Mouse (Mus musculus): Measurements from ENCODE around the gene 2010111I01Rik.
A peak's percentile ranks its signal among the peaks of the same experiment; 100 is the strongest.
"Not testable (repeated sequence)": the region's sequence is repeated elsewhere in the genome, so short reads cannot be mapped to it uniquely, and the experiment has no call there.

The 2010111I01Rik gene

DNA sequence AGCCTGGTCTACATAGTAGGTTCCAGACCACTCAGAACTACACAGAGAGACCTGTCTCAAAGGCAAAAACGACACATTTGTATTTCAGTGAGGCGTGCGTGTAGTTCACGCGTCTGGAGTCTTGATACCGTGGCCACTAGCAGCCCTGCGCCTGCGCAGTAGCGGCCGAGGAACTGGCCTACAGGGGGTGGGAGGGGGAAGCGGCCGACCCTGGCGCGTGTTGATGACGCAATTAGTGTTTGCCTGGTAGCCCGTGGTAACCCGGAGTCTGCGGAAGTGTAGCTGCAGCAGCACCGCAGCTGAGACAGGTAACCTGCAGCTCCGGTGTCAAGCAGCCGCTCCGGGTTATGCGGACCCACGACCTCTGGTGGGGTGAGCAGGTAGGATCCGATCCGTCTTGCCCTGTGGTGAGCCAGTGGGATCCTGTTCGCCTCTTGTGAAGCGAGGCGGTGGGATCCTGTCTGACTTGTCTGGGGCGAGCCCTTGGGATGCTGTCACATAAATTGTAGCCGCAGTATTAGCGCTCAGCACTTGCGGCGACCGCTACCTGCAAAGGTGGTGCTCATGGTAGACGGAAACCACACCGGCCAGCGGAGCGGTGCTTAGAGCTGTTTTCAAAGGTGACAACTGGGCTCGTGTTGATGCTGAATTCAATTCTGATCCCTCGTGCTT lies at the start of gene 2010111I01Rik:
2010111I01Rik (plus strand) TSS at position 254 of the 672 bp plus-strand sequence.
- peak; percentile 93 to 96 for DNase-seq (ENCODE audit: low spot score in 2 of 2)

DNA sequence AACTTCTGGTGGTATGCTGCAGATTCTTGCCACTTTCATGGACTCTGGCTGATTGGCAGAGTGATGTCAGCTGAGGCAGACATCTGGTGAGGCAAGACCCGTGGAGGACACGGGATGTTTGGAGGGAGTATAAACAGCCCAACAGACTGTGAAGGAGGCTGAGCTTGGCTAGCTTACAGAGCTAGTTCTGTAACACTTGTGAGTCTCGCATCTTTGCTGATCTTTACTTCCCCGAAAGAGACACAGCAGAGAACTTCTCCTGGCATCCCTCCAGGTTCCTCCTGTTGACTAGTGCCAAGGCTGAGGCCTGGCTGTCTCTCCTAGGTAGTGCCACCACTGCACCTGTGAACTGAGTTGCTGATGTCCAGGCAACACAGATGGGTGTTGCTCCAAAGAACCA lies 48.0 kb upstream of the 2010111I01Rik start:
- DNase-seq (ENCODE audit: low spot score in 2 of 2) = no peak

DNA sequence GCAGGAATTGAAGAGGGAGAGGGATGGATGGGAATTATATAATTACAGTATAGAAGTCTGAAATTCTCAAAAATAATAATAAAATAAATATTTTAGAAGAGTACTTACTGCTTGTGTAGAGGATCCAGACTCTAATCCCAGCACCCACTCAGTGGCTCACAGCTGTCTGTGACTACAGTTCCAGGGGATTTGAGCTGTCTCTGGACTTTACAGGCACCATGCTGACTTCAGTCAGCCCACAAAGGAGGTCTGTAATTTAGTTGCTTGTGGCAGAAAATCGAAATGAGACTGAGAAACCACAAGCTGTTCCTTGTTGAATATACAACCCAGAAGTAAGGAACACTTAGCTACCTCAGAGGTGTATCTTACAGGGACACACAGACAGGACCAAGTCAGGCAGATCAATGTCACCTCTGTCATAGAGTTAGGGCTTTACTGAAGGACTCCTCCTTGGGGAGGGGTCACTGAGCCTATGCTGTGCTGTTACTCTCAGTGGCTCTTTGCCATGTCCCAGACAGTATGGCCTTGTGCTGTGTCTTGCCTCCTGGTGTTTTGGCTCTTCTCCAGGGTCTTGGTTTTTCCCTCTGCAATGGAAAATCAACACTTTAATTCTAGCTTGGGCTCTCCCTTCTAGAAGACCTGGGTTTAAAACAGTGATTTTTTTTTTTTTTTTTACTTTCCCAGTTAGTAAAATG lies 47.1 kb upstream of the 2010111I01Rik start:
- no peak for DNase-seq (ENCODE audit: low spot score in 2 of 2)

DNA sequence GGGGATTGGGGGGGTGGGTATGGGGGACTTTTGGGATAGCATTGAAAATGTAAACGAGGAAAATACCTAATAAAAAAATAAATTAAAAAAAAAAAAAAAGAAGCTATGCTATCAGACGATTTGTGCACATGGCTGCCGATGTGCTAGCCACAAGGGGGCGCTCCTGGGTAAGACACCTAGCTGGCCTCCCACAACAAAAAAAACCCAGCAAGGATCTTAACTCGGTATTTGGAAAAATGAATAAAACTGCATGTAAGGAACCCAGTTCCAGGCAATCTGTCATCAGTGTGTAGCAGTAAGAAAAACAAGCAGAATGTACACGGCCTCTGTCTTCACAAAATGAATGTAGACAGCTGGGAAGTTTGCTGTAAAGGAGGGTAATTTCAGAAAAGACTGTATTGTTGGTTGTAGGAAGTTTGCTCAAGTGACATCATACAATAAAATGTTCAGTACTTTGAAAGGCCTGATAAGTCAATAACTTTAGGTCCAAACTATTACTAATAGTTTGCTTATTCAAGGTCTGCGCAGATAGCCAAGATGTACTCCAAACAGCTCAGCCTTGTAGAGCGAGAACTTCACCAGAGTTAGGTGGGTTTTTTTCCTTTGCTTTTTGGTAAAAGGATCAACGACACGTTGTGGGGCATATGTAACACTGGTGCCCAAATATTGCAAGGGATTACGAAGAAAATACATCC lies 44.9 kb upstream of the 2010111I01Rik start:
- DNase-seq (ENCODE audit: low spot score in 2 of 2) = peak; percentile 48 to 75

DNA sequence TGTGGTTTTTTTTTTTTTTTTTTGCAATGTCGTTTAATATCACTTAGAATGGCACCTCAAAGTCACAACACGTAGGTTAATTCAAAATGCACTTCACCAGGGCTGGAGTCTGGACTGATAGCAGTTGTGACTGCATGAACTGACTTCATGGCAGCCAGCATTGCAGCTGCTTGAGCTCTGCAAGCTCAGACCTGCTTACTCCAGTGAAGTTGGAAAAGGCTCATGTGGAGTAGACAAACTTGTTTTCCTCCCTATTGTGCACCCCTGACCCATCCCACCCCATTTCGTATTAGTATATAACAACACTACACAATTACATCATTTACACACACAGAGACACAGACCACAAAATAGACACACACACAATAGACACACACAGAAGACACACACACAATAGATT lies 42.0 kb upstream of the 2010111I01Rik start:
- DNase-seq (ENCODE audit: low spot score in 2 of 2) = no peak

DNA sequence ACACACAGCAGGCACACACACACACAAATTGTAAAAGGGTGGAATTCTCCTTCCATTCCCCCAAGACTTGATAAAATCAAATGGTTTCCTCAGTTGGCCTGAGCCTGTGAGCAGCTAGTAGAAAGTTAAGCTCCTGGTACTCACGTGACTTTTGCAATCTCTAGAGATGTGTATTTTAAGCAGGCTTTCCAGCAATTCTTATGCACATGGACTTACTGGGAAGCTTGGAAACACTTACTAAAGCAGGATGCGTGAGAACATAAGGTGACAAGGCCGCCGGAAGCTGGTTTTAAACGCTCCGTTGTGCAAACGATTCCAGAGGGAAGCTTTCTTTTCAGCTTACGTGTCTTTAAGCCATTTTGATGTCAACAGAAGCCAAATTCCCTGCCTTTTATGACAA lies 41.5 kb upstream of the 2010111I01Rik start:
- no peak for DNase-seq (ENCODE audit: low spot score in 2 of 2)

DNA sequence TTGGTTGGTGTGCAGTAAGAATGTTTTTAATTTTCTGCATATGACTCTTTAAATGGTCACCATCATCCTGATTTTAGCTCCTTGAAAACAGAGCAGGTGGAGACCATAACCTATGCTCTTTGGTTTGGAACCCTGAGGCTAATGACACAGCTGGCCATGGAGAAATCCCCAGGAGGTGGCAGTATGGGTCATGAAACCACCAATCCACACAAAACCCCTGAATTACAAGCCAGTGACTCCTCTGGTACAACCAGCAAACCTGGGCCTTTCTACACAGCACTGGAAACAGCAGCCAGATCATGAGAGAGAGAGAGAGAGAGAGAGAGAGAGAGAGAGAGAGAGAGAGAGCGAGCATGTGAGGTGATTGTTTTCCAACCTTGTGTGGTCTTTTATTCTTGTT lies 38.2 kb upstream of the 2010111I01Rik start:
- peak in 1 of 2 experiments; percentile 38 for DNase-seq (ENCODE audit: low spot score in 2 of 2)

DNA sequence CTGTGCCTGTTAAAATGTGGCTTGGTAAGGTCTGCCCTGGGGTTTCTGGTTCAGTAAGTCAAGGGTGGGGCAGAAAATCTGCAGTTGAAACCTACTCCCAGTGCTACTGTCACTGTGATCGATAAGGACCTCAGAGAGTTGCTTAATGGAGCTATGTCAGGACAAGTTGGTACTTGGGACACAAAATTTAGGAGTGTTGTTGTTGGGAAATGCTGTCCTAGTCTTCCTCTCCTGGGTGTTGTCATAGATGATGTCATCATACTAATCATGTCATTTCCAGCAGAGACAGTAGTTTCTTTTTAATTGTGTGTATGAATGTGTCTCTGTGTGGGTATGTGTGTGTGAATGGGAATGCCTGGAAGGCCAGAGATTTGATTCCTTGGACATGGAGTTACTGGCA lies 37.2 kb upstream of the 2010111I01Rik start:
- no peak for DNase-seq (ENCODE audit: low spot score in 2 of 2)

DNA sequence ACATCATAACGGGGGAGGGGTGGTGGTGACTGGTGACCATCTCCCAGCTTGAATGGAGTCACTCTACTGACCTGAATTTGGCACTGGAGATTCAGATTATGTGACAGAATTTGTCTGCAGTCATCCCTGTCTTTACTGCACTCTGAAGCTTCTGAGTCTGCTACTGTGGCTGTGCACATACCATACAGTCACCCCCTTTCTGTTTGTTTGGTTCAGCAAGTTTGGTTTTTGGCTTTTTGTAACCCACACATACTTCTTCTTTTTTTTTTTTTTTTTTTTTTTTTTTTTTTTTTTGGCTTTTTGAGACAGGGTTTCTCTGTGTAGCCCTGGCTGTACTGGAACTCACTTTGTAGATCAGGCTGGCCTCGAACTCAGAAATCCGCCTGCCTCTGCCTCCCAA lies 35.5 kb upstream of the 2010111I01Rik start:
- DNase-seq (ENCODE audit: low spot score in 2 of 2) = not testable (repeated sequence)

DNA sequence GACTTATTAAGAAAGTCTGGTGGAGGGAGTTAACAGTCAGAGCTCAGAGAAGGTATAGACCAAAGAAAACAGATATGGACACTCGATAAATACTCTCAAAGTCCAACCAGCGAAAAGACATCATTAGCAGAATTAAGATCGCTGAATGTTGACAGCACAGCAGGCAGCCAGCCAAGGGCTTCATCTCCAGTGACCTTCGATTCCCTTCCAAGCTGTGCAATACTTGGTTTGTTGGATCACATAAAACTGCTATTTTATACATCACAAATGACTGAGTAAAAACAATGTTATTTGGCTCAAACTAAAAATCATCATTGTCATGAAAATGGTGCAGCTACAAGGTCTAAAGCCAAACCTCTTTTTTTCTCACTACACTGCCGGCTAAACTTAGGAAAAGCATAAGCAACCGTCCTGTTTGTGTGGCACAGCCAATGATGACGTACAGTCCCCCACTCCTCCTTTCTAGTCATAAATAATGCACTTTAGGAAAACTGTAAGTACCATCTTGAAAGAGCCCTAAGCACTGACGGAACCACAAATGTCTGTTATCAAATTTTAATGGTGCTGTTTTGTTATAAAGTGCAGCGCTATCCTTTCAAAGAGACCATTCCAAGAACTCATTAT lies 34.8 kb upstream of the 2010111I01Rik start:
- no peak for DNase-seq (ENCODE audit: low spot score in 2 of 2)

DNA sequence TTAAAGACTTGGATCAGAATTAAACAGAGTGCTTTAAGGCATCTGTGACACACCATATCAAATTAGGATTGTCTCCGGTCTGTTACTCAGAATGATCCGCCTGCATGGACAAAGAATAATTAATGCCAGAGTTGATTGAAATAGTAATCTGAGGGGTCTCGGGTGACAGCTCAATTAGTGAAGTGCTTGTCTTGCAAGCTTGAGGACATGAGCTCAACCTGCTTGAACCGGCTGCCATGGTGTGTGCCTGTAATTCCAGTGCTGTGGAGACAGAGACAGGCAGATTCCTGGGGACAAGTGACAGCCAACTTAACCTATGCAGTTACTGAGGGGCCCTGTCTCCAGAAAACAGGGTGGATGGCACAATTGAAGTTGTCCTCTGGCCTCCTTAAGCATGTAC lies 32.2 kb upstream of the 2010111I01Rik start:
- DNase-seq (ENCODE audit: low spot score in 2 of 2) = no peak

DNA sequence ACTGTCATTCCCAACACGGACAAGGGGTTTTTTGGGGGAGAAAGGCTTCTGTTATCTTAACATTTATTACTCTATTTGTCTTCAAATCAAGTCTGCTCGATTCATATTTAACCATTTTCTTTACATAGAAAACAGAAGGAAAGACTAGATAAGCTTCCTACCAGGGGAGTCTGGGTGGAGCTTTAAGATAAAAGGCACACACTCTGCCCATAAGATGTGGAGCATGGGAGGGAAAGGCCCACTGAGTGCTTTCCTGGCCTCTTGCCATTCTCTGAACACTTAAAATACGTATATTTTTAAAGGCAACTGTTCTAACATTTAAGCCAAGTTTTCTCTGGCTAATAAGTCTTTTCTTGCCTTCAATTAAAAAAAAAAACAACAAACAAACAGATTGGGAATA lies 25.3 kb upstream of the 2010111I01Rik start:
- no peak for DNase-seq (ENCODE audit: low spot score in 2 of 2)

DNA sequence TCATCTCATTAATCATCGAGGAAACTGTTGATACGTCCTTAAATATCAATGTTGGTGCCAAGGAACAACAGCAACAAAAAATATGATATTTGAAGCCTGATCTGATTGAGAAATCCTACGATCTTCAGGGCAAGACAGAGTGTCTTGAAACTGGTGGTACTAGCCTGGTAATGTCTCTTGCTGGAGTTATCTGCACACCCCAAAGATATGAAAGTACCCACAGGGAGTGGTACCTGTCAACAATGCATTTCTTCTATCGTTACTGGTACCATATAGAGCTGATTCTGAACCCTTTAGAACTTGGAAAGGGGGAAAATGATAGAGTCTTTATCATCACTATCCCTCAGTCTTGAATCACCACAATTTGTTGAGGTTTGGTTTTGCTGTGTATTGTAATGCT lies 24.9 kb upstream of the 2010111I01Rik start:
- DNase-seq (ENCODE audit: low spot score in 2 of 2) = no peak

DNA sequence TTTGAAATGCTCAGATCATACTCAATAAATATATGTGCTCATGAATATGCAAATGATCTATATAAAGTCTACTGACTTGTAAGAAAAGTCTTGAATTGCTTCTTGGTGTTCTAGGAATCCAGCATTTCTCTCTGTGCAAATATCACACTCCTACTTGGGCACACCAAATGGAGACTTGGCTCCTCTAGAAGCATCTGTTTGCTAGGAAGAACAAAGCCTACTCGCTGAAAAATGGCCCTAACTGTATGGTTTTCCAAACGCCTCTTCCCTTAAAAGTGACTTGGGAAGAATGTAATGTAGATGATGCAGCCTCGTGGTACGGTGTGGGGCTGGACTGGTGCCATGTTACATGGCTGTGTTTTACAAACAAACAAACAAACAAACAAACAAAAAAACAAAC lies 24.0 kb upstream of the 2010111I01Rik start:
- DNase-seq (ENCODE audit: low spot score in 2 of 2) = no peak

DNA sequence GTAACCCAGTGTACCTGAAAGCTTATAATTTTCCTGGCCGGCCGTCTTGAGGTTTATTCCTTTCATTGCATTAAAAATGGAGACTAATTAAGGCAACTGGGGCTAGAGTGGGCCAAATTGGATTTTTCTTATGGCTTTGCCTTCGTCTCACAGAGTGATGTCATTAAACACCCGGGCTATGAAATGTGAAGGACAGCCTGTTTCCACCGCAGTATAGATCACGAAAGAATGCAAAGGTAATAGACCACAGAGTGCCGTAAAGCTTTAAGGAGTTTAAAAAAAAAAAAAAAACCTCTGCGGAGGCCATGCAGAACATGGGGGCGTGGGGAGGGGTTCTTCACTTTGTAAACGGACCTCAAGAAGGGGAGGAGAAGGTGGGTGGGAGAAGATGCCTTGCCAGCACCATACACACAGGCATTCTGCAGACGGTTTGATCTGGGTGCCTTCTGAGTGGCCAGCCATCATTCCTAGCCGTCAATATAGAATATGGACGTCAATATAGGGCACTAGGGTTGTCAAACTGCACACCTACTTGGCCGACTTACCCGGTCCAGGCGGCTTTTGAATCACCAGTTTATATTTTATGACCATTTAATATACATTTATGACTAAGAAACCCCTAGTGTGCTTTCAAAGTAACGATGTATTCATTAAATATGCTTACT lies 23.2 kb upstream of the 2010111I01Rik start:
- DNase-seq (ENCODE audit: low spot score in 2 of 2) = no peak

DNA sequence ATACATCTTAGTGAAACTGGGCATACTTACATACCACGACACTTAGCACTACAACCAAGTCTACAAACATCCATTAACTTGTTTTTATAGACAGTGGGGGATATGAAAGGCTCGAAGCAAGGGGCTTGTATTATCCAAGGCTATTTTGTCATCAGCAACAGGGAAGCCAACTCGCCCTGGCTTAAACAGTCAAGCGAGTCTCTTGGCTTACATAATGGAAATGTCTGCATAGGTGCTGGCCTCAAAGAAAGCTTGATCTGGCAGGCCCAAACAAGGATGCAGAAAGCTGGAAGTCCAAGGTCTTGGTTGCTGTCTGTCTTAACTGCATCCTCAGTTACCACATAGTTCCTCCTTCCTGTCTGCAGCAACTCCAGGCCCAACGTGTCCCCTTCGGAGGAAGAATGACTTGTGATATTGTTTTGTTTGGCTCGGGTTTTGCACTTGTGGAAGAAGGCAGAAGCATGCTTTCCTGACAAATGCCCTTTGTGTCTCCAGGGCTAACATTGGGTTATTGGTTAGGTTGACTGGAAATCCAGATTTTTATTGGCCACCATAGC lies 21.3 kb upstream of the 2010111I01Rik start:
- no peak for DNase-seq (ENCODE audit: low spot score in 2 of 2)

DNA sequence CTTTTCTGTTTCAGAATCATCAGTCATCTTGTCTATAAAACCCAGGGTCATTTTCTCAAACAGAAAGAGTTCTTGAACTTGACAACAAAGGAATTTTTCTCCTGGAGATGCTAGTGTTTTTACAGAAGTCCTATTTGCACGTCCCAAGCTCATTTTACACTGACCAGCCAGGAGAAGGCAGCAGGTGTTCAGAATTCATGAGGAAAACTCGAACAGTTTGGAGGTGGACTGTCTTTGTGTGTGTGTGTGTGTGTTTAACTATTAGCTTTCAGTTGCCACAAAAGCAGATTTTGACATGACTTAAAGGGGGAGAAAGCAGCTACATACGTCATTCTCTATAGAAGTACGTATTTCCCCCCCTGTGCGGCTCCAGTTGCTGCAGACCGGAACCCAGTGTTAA lies 20.6 kb upstream of the 2010111I01Rik start:
- no peak for DNase-seq (ENCODE audit: low spot score in 2 of 2)

DNA sequence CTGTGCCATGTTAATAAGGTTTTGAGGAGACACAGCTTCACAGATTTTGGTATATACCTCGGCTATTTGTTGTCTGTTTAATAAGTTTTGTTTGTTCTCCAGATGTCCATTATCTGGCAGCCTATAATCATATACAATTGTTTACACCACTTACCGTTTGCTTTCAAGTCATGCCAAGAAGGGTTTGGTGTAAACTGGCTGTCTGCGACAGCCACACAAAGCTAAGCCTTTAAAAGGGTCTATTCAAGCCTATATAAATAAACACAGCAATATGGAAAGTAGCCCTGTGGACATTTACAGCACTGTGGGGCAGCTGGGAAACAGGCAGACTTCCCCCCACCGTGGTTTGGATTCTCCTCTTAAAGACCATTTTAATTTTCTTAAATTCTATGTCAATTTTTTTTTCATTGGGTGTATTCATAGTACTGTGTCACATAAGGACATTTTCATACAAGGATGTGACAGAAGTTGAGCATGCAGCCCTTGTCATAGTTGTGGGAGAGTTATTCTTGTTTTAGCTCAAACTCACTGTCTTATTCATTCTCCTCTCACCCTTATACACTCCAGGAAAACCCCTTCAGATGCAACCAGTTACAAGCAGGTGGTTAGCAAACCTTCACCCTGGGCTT lies 15.0 kb upstream of the 2010111I01Rik start:
- no peak for DNase-seq (ENCODE audit: low spot score in 2 of 2)

DNA sequence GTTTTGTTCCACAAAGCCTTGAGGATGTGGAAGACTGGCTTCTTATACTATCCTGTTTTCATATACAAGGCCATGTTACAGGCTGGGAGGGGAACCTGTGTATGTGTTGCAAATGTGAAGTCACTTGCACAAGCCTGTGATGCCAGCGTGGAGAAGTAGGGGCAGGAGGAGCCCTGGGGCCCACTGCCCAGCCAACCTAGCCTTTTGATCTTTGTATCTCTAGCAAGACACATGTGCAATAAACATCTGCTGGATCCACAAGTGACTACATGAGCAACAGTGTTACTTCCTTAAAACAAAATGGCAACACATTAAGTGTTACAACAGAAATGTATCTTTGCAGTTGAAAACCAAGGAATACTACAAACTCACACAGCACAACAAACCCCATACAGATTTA lies 13.1 kb upstream of the 2010111I01Rik start:
- DNase-seq (ENCODE audit: low spot score in 2 of 2) = no peak

DNA sequence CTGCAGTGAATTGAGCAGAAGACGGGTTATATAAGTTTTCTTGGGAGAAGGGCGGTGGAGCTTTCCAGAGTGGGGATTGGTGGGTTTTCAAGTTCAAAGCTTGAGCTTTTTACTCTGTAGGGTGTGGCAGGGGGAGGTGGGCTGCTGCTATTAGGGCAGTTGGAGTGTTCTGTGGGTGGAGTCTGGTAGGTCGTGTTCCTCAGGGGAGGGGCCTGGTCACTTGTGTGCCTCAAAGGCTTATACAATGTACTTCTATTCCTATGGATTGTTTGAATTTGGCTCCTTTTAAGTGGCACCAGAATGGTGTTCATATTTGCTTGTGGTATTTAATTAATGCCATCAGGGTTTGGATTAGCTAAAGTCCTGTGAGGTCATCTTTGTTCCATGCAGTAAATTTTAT lies 12.6 kb upstream of the 2010111I01Rik start:
- no peak for DNase-seq (ENCODE audit: low spot score in 2 of 2)

DNA sequence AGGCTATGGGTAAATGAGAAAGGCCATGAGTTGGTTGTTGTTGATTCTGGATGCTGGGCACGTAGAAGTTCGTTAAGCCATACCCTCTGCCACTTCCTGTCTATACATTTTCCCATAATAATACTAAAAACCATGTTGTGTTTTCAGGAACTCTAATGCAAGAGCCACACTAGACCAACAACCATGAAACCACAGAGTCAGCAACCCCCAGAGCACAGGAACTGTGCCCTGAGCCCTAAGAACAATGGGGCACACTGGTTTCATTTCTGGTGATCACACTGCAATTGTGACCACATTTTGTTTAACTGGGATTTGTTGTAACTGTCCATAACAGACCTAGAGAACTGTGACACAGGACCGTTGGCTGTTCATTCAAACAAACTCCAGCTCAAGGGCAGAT lies 12.1 kb upstream of the 2010111I01Rik start:
- DNase-seq (ENCODE audit: low spot score in 2 of 2) = no peak

Data from frontal cortex, postnatal 10 days (tissue).